Mouse (Mus musculus): Measurements from ENCODE around the gene Asxl2. TPM values are rescaled to one million over a fixed set of nuclear protein-coding genes. Genes with fewer than 3 reads are reported as not detected.
"Not testable (repeated sequence)": the region's sequence is repeated elsewhere in the genome, so short reads cannot be mapped to it uniquely, and the experiment has no call there.

The Asxl2 gene
- total RNA-seq (2021), result 10 to 100 TPM; 26.3 to 29.7 TPM
- long read RNA-seq, experiment 1, partial matches to known transcripts, result 0 of 3 reads
- long read RNA-seq, experiment 1, other reads (novel, unspliced or antisense), result 3 of 3 reads
- long read RNA-seq, experiment 2, partial matches to known transcripts, result 0 of 2 reads
- long read RNA-seq, experiment 2, other reads (novel, unspliced or antisense), result 2 of 2 reads

- DNase-seq (ENCODE audit: low spot score in 2 of 2), result peak; percentile 100
- intact Hi-C loops (cut with DNase I), result loop anchor here (5.0 kb wide), 1 partner anchor 146 kb away; the partner anchor contains the start of gene Dtnb
Measured at GRCm38 (mm10) chr12:3426530-3427034, at the start of gene Asxl2. Gene Asxl2, plus strand, starts transcription at chr12:3426857.

- intact Hi-C loops (cut with DNase I), result no loop called here
- no peak for DNase-seq (ENCODE audit: low spot score in 2 of 2)
Measured at GRCm38 (mm10) chr12:3377190-3377589, 49.5 kb upstream of the Asxl2 start.

- intact Hi-C loops (cut with DNase I), result no loop called here
- DNase-seq (ENCODE audit: low spot score in 2 of 2), result no peak
Measured at GRCm38 (mm10) chr12:3377755-3378154, 48.9 kb upstream of the Asxl2 start.

GRCm38 (mm10) chr12:3384860-3385259, 41.8 kb upstream of the Asxl2 start:
- DNase-seq (ENCODE audit: low spot score in 2 of 2), result no peak
- intact Hi-C loops (cut with DNase I), result no loop called here

- intact Hi-C loops (cut with DNase I), result no loop called here
- DNase-seq (ENCODE audit: low spot score in 2 of 2), result no peak
Measured at GRCm38 (mm10) chr12:3385271-3385670, 41.4 kb upstream of the Asxl2 start.

- no peak for DNase-seq (ENCODE audit: low spot score in 2 of 2)
- intact Hi-C loops (cut with DNase I), result no loop called here
Measured at GRCm38 (mm10) chr12:3385940-3386339, 40.7 kb upstream of the Asxl2 start.

GRCm38 (mm10) chr12:3387891-3388290, 38.8 kb upstream of the Asxl2 start:
- intact Hi-C loops (cut with DNase I), result no loop called here
- no peak for DNase-seq (ENCODE audit: low spot score in 2 of 2)

GRCm38 (mm10) chr12:3389394-3389793, 37.3 kb upstream of the Asxl2 start:
- no peak for DNase-seq (ENCODE audit: low spot score in 2 of 2)
- intact Hi-C loops (cut with DNase I), result no loop called here

GRCm38 (mm10) chr12:3390071-3390470, 36.6 kb upstream of the Asxl2 start:
- DNase-seq (ENCODE audit: low spot score in 2 of 2), result no peak
- intact Hi-C loops (cut with DNase I), result loop anchor here (2.0 kb wide), 1 partner anchor 153 kb away; no protein-coding TSS in a partner anchor

GRCm38 (mm10) chr12:3390577-3391262, 35.9 kb upstream of the Asxl2 start:
- DNase-seq (ENCODE audit: low spot score in 2 of 2), result peak; percentile 86 to 91
- intact Hi-C loops (cut with DNase I), result loop anchor here (2.0 kb wide), 1 partner anchor 154 kb away; no protein-coding TSS in a partner anchor

- intact Hi-C loops (cut with DNase I), result loop anchor here (2.0 kb wide), 1 partner anchor 154 kb away; no protein-coding TSS in a partner anchor
- no peak for DNase-seq (ENCODE audit: low spot score in 2 of 2)
Measured at GRCm38 (mm10) chr12:3391276-3391675, 35.4 kb upstream of the Asxl2 start.

GRCm38 (mm10) chr12:3393140-3393539, 33.5 kb upstream of the Asxl2 start:
- intact Hi-C loops (cut with DNase I), result no loop called here
- DNase-seq (ENCODE audit: low spot score in 2 of 2), result no peak

- DNase-seq (ENCODE audit: low spot score in 2 of 2), result no peak
- intact Hi-C loops (cut with DNase I), result no loop called here
Measured at GRCm38 (mm10) chr12:3396931-3397330, 29.7 kb upstream of the Asxl2 start.

GRCm38 (mm10) chr12:3405662-3406061, 21.0 kb upstream of the Asxl2 start:
- DNase-seq (ENCODE audit: low spot score in 2 of 2); intact Hi-C loops (cut with DNase I): not testable (repeated sequence)

- peak; percentile 36 to 82 for DNase-seq (ENCODE audit: low spot score in 2 of 2)
- intact Hi-C loops (cut with DNase I), result no loop called here
Measured at GRCm38 (mm10) chr12:3406585-3406984, 20.1 kb upstream of the Asxl2 start.

- no peak for DNase-seq (ENCODE audit: low spot score in 2 of 2)
- intact Hi-C loops (cut with DNase I), result no loop called here
Measured at GRCm38 (mm10) chr12:3414956-3415355, 11.7 kb upstream of the Asxl2 start.

GRCm38 (mm10) chr12:3418761-3419160, 7.9 kb upstream of the Asxl2 start:
- intact Hi-C loops (cut with DNase I), result no loop called here
- DNase-seq (ENCODE audit: low spot score in 2 of 2), result no peak

GRCm38 (mm10) chr12:3420519-3420918, 6.1 kb upstream of the Asxl2 start:
- no peak for DNase-seq (ENCODE audit: low spot score in 2 of 2)
- intact Hi-C loops (cut with DNase I), result no loop called here

- intact Hi-C loops (cut with DNase I), result no loop called here
- no peak for DNase-seq (ENCODE audit: low spot score in 2 of 2)
Measured at GRCm38 (mm10) chr12:3422786-3423185, 3.9 kb upstream of the Asxl2 start.

GRCm38 (mm10) chr12:3424179-3424578, 2.5 kb upstream of the Asxl2 start:
- DNase-seq (ENCODE audit: low spot score in 2 of 2), result no peak
- intact Hi-C loops (cut with DNase I), result no loop called here
